In genomic region chr12:11455549-11456194, GRCm38 (mm10) we compare ENCODE assay signal across 8 mouse cellular contexts. TPM values are rescaled to one million over a fixed set of nuclear protein-coding genes. Genes with fewer than 3 reads are reported as not detected.
A peak's percentile ranks its signal among the peaks of the same experiment; 100 is the strongest.
DNase-seq lines count a peak whose midpoint lies in the region; ATAC-seq and TF ChIP-seq lines count a peak whose summit lies in the region.

Rad51ap2 (plus strand) TSS chr12:11456079.

- intact Hi-C loops in gastrocnemius, adult 2 months (cut with DNase I): no loop called here

- peak within 1 kb of the TSS; percentile 81 for H3K4me2 ChIP-seq in hindbrain, embryonic 15.5 days

- TF ChIP-seq CTCF in gastrocnemius, adult 2 months (IDR thresholded peaks at IDR 0.05): no peak; the same call in 1 of the 2 replicates

- no peak within 1 kb of the TSS for H3K27ac ChIP-seq in gastrocnemius, adult 2 months
- 0 out of 2 replicates have a peak within 1 kb of the TSS, but pooled peaks have one; percentile 39 for H3K27ac ChIP-seq in hindbrain, embryonic 15.5 days (replicated peaks)

- DNase-seq in adrenal gland, adult 18-20 months (ENCODE audit: low spot score in 2 of 2): peak; percentile 89 to 96
- DNase-seq in cerebellum, postnatal 4 days (ENCODE audit: low spot score in 2 of 2): peak; percentile 70 to 86
- peak; percentile 89 for DNase-seq in gastrocnemius, adult 2 months
- DNase-seq in left cerebral cortex, adult 11 months (ENCODE audit: low spot score): peak; percentile 71
- DNase-seq in lung, postnatal 25 days (ENCODE audit: low spot score): peak; percentile 79
- DNase-seq in retina, postnatal 7 days (ENCODE audit: low read depth, low spot score): peak; percentile 87
- peak; percentile 89 for DNase-seq in urinary bladder, postnatal 14 days (ENCODE audit: low spot score)

- H3K4me1 ChIP-seq in hindbrain, embryonic 15.5 days (replicated peaks): 0 out of 2 replicates have a peak, but pooled peaks cover 4% of the 10 kb centered on the region

- H3K9ac ChIP-seq in hindbrain, embryonic 15.5 days: peak within 1 kb of the TSS; percentile 62

- no peaks in the 10 kb centered on the region for H3K9me3 ChIP-seq in hindbrain, embryonic 15.5 days

- 1% methylated on average over 32 of the region's 40 CpGs for WGBS in hindbrain, embryonic 15.5 days

- H3K4me3 ChIP-seq in gastrocnemius, adult 2 months: peak within 1 kb of the TSS; percentile 65
- peak within 1 kb of the TSS; percentile 56 for H3K4me3 ChIP-seq in hindbrain, embryonic 15.5 days

- peak; percentile 100 for ATAC-seq in hindbrain, embryonic 15.5 days (ENCODE audit: low FRiP score, low read depth)

- 0 out of 2 replicates have a peak, but pooled peaks cover 2% of the 10 kb centered on the region for H3K27me3 ChIP-seq in hindbrain, embryonic 15.5 days

- no peaks in the 10 kb centered on the region for H3K36me3 ChIP-seq in hindbrain, embryonic 15.5 days

RNA-seq across cellular contexts. Expression of gene Rad51ap2, which starts in this region (rescaled TPM):
- total RNA-seq in adrenal gland, adult 18-20 months (2021): not detected
- total RNA-seq in gastrocnemius, adult 2 months (2021): under 1 TPM in 1 of 2 experiments, not detected in 1; 0.06 TPM
- polyA plus RNA-seq in hindbrain, embryonic 15.5 days (2015; fragmentation: Nextera tagmentation; extraction: Ambion mirVana): 0.30 and 0.53 TPM in 2 replicates

Comparison
In these comparisons a context has a peak if more than half of its experiments do, and no peak if none do; other contexts are left out.
1. Peak in DNase-seq in adrenal gland, adult 18-20 months; RNA of the gene not detected or under 1 TPM.
2. Peak in DNase-seq and H3K4me3 ChIP-seq in gastrocnemius, adult 2 months; RNA of the gene not detected or under 1 TPM.
3. Peak in ATAC-seq, H3K4me3 ChIP-seq, H3K27ac ChIP-seq, H3K9ac ChIP-seq and H3K4me2 ChIP-seq in hindbrain, embryonic 15.5 days; RNA of the gene not detected or under 1 TPM.